Mouse (Mus musculus): ENCODE measurements around the gene Uqcc2.

Uqcc2 gene

GRCm38 (mm10) chr17:27133551-27134141 lies at the start of gene Uqcc2:
TSS of gene Uqcc2 (minus strand) at chr17:27133916.
- DNase-seq (ENCODE audit: low spot score in 2 of 2), result peak; percentile 96 to 97

GRCm38 (mm10) chr17:27182401-27182800 lies 48.7 kb upstream of the Uqcc2 start:
- DNase-seq (ENCODE audit: low spot score in 2 of 2), result no peak

- no peak for DNase-seq (ENCODE audit: low spot score in 2 of 2)
Observed at GRCm38 (mm10) chr17:27181666-27182065, 48.0 kb upstream of the Uqcc2 start.

- DNase-seq (ENCODE audit: low spot score in 2 of 2), result no peak
Observed at GRCm38 (mm10) chr17:27179681-27180280, 46.1 kb upstream of the Uqcc2 start.

- no peak for DNase-seq (ENCODE audit: low spot score in 2 of 2)
Observed at GRCm38 (mm10) chr17:27178427-27179177, 44.9 kb upstream of the Uqcc2 start.

- DNase-seq (ENCODE audit: low spot score in 2 of 2), result no peak
Observed at GRCm38 (mm10) chr17:27178019-27178418, 44.3 kb upstream of the Uqcc2 start.

GRCm38 (mm10) chr17:27176754-27177153 lies 43.0 kb upstream of the Uqcc2 start:
- DNase-seq (ENCODE audit: low spot score in 2 of 2), result no peak

- DNase-seq (ENCODE audit: low spot score in 2 of 2), result no peak
Observed at GRCm38 (mm10) chr17:27176287-27176686, 42.6 kb upstream of the Uqcc2 start.

GRCm38 (mm10) chr17:27175196-27175874 lies 41.6 kb upstream of the Uqcc2 start:
- no peak for DNase-seq (ENCODE audit: low spot score in 2 of 2)

- DNase-seq (ENCODE audit: low spot score in 2 of 2), result no peak
Observed at GRCm38 (mm10) chr17:27173715-27174114, 40.0 kb upstream of the Uqcc2 start.

GRCm38 (mm10) chr17:27172459-27172858 lies 38.7 kb upstream of the Uqcc2 start:
- no peak for DNase-seq (ENCODE audit: low spot score in 2 of 2)

GRCm38 (mm10) chr17:27171121-27171520 lies 37.4 kb upstream of the Uqcc2 start:
- DNase-seq (ENCODE audit: low spot score in 2 of 2), result no peak

- no peak for DNase-seq (ENCODE audit: low spot score in 2 of 2)
Observed at GRCm38 (mm10) chr17:27169952-27170695, 36.4 kb upstream of the Uqcc2 start.

GRCm38 (mm10) chr17:27168569-27168968 lies 34.9 kb upstream of the Uqcc2 start:
- DNase-seq (ENCODE audit: low spot score in 2 of 2), result no peak

GRCm38 (mm10) chr17:27167545-27167944 lies 33.8 kb upstream of the Uqcc2 start, which contains the start of gene Ip6k3:
TSS of gene Ip6k3 (minus strand) at chr17:27167795.
- no peak for DNase-seq (ENCODE audit: low spot score in 2 of 2)

- DNase-seq (ENCODE audit: low spot score in 2 of 2), result no peak
Observed at GRCm38 (mm10) chr17:27166901-27167300, 33.2 kb upstream of the Uqcc2 start.

- no peak for DNase-seq (ENCODE audit: low spot score in 2 of 2)
Observed at GRCm38 (mm10) chr17:27165054-27165773, 31.5 kb upstream of the Uqcc2 start.

GRCm38 (mm10) chr17:27160905-27161304 lies 27.2 kb upstream of the Uqcc2 start:
- no peak for DNase-seq (ENCODE audit: low spot score in 2 of 2)

- DNase-seq (ENCODE audit: low spot score in 2 of 2), result no peak
Observed at GRCm38 (mm10) chr17:27159169-27159568, 25.5 kb upstream of the Uqcc2 start.

- DNase-seq (ENCODE audit: low spot score in 2 of 2), result no peak
Observed at GRCm38 (mm10) chr17:27158439-27158838, 24.7 kb upstream of the Uqcc2 start.

GRCm38 (mm10) chr17:27155752-27156151 lies 22.0 kb upstream of the Uqcc2 start:
- DNase-seq (ENCODE audit: low spot score in 2 of 2), result no peak
